Mouse (Mus musculus): ENCODE measurements around the gene Mif4gd. TPM values are rescaled to one million over a fixed set of nuclear protein-coding genes. Genes with fewer than 3 reads are reported as not detected.

The Mif4gd gene
- polyA plus RNA-seq, 1 experiment from 2014 or later: 18.2 TPM

- no peak for DNase-seq (ENCODE audit: low spot score)
- Histone ChIP-seq H3K9me3 (replicated peaks) (no peaks in the 10 kb centered on the region), H3K4me1 (peaks cover 18% of the 10 kb centered on the region), H3K27me3 (ENCODE audit: low read depth, poor library complexity, severe bottlenecking) (no peaks in the 10 kb centered on the region), H3K27ac (peak overlapping the region; percentile 99), H3K4me3 (peak overlapping the region; percentile 75), H3K36me3 (peaks cover 43% of the 10 kb centered on the region)
- 22% methylated on average over 7 of the region's 7 CpGs for WGBS
Observed at GRCm38 (mm10) chr11:115564961-115565360, 47.8 kb downstream of the Mif4gd start.

- H3K27me3 ChIP-seq (ENCODE audit: low read depth, poor library complexity, severe bottlenecking): no peaks in the 10 kb centered on the region
- under 1% methylated on average over 42 of the region's 42 CpGs for WGBS
- peaks cover 18% of the 10 kb centered on the region for H3K4me1 ChIP-seq
- peak within 1 kb of the TSS; percentile 75 for H3K4me3 ChIP-seq
- peaks cover 36% of the 10 kb centered on the region for H3K36me3 ChIP-seq
- no peaks in the 10 kb centered on the region for H3K9me3 ChIP-seq (replicated peaks)
- DNase-seq (ENCODE audit: low spot score): peak; percentile 98
- peak within 1 kb of the TSS; percentile 99 for H3K27ac ChIP-seq
Observed at GRCm38 (mm10) chr11:115564064-115564809, 48.5 kb downstream of the Mif4gd start, which contains the start of gene Nup85. TSS of gene Nup85 (plus strand) at chr11:115564434.

GRCm38 (mm10) chr11:115563406-115563805, 49.4 kb downstream of the Mif4gd start:
- 45% methylated on average over 4 of the region's 4 CpGs for WGBS
- peak overlapping the region; percentile 75 for H3K4me3 ChIP-seq
- H3K36me3 ChIP-seq: peaks cover 27% of the 10 kb centered on the region
- H3K9me3 ChIP-seq (replicated peaks): no peaks in the 10 kb centered on the region
- H3K27me3 ChIP-seq (ENCODE audit: low read depth, poor library complexity, severe bottlenecking): no peaks in the 10 kb centered on the region
- H3K4me1 ChIP-seq: peaks cover 18% of the 10 kb centered on the region
- peak overlapping the region; percentile 99 for H3K27ac ChIP-seq
- no peak for DNase-seq (ENCODE audit: low spot score)

Other genes starting within 250 kb of the Mif4gd start
- 2.8 and 2.9 TPM in 2 replicates for gene Hid1, start 245.2 kb downstream of the Mif4gd start, polyA plus RNA-seq (2016; fragmentation: Nextera tagmentation; extraction: Ambion mirVana)
- gene Cdr2l, start 231.1 kb downstream of the Mif4gd start, polyA plus RNA-seq (2016; fragmentation: Nextera tagmentation; extraction: Ambion mirVana): 15.2 and 16.4 TPM in 2 replicates
- gene Mrpl58, start 209.2 kb downstream of the Mif4gd start, polyA plus RNA-seq (2016; fragmentation: Nextera tagmentation; extraction: Ambion mirVana): 202 and 220 TPM in 2 replicates
- gene Atp5h, start 193.0 kb downstream of the Mif4gd start, polyA plus RNA-seq (2016; fragmentation: Nextera tagmentation; extraction: Ambion mirVana): 862 and 900 TPM in 2 replicates
- gene Kctd2, start 192.8 kb downstream of the Mif4gd start, polyA plus RNA-seq (2016; fragmentation: Nextera tagmentation; extraction: Ambion mirVana): 13.6 and 18.3 TPM in 2 replicates
- gene Trim80, start 172.4 kb downstream of the Mif4gd start, polyA plus RNA-seq (2016; fragmentation: Nextera tagmentation; extraction: Ambion mirVana): 0.18 and 0.26 TPM in 2 replicates
- gene Slc16a5, start 150.5 kb downstream of the Mif4gd start, polyA plus RNA-seq (2016; fragmentation: Nextera tagmentation; extraction: Ambion mirVana): 0.23 and 0.25 TPM in 2 replicates
- 7.0 and 9.9 TPM in 2 replicates for gene Armc7, start 137.3 kb downstream of the Mif4gd start, polyA plus RNA-seq (2016; fragmentation: Nextera tagmentation; extraction: Ambion mirVana)
- gene Nt5c, start 121.1 kb downstream of the Mif4gd start, polyA plus RNA-seq (2016; fragmentation: Nextera tagmentation; extraction: Ambion mirVana): 66.2 and 83.5 TPM in 2 replicates
- gene Jpt1, start 98.6 kb downstream of the Mif4gd start, polyA plus RNA-seq (2016; fragmentation: Nextera tagmentation; extraction: Ambion mirVana): 483 and 492 TPM in 2 replicates
- 1,406 and 1,458 TPM in 2 replicates for gene Sumo2, start 76.7 kb downstream of the Mif4gd start, polyA plus RNA-seq (2016; fragmentation: Nextera tagmentation; extraction: Ambion mirVana)
- gene Nup85, start 48.5 kb downstream of the Mif4gd start, polyA plus RNA-seq (2016; fragmentation: Nextera tagmentation; extraction: Ambion mirVana): 257 and 275 TPM in 2 replicates
- gene Mrps7, start 9.0 kb downstream of the Mif4gd start, polyA plus RNA-seq (2016; fragmentation: Nextera tagmentation; extraction: Ambion mirVana): 108 and 120 TPM in 2 replicates
- gene Gga3, start 8.9 kb downstream of the Mif4gd start, polyA plus RNA-seq (2016; fragmentation: Nextera tagmentation; extraction: Ambion mirVana): 30.8 and 34.9 TPM in 2 replicates
- gene Slc25a19, start 15.3 kb upstream of the Mif4gd start, polyA plus RNA-seq (2016; fragmentation: Nextera tagmentation; extraction: Ambion mirVana): 27.2 and 27.8 TPM in 2 replicates
- gene Grb2, start 95.6 kb upstream of the Mif4gd start, polyA plus RNA-seq (2016; fragmentation: Nextera tagmentation; extraction: Ambion mirVana): 77.2 and 87.8 TPM in 2 replicates
- gene Tmem94, start 152.5 kb upstream of the Mif4gd start, polyA plus RNA-seq (2016; fragmentation: Nextera tagmentation; extraction: Ambion mirVana): 30.6 and 37.7 TPM in 2 replicates
- gene Caskin2, start 200.7 kb upstream of the Mif4gd start, polyA plus RNA-seq (2016; fragmentation: Nextera tagmentation; extraction: Ambion mirVana): 18.1 and 18.9 TPM in 2 replicates
- 42.5 and 48.8 TPM in 2 replicates for gene Tsen54, start 201.8 kb upstream of the Mif4gd start, polyA plus RNA-seq (2016; fragmentation: Nextera tagmentation; extraction: Ambion mirVana)
- 11.2 and 12.3 TPM in 2 replicates for gene Llgl2, start 211.1 kb upstream of the Mif4gd start, polyA plus RNA-seq (2016; fragmentation: Nextera tagmentation; extraction: Ambion mirVana)
- gene Myo15b, start 245.4 kb upstream of the Mif4gd start, polyA plus RNA-seq (2016; fragmentation: Nextera tagmentation; extraction: Ambion mirVana): 0.05 and 0.18 TPM in 2 replicates

Measured in limb, embryonic 10.5 days (tissue).